Comparison of ENCODE assay signal across 31 mouse cellular contexts in genomic region chr5:137713454-137713853, GRCm38 (mm10).
"Had no signal": no experiment of that assay in that cellular context is flagged by ENCODE, and none has a peak within 500 bp of the region (broad histone marks: within the 10 kb centered on the region; RNA-seq: fewer than 3 reads in every experiment).

No protein-coding gene starts in this region.

- H3K4me3 ChIP-seq: left cerebral cortex, adult 2 months; limb, embryonic 10.5 days; limb, embryonic 12.5 days; limb, embryonic 13.5 days; limb, embryonic 15.5 days; liver, embryonic 12.5 days; liver, embryonic 13.5 days; liver, embryonic 15.5 days; lung, embryonic 15.5 days; megakaryocyte, embryonic 14.5 days; midbrain, embryonic 10.5 days; midbrain, embryonic 12.5 days; midbrain, embryonic 13.5 days; midbrain, embryonic 15.5 days; myocyte had no signal

- H3K9ac ChIP-seq: limb, embryonic 12.5 days; limb, embryonic 13.5 days; limb, embryonic 15.5 days; liver, embryonic 12.5 days; liver, embryonic 13.5 days; liver, embryonic 14.5 days; liver, embryonic 15.5 days; liver, postnatal 0 days; lung, embryonic 14.5 days; lung, embryonic 15.5 days; midbrain, embryonic 12.5 days; midbrain, embryonic 13.5 days; midbrain, embryonic 15.5 days had no signal

- H3K27ac ChIP-seq: left cerebral cortex, adult 2 months; limb, embryonic 10.5 days; limb, embryonic 12.5 days; limb, embryonic 13.5 days; limb, embryonic 15.5 days; liver, embryonic 12.5 days; liver, embryonic 13.5 days; liver, embryonic 14.5 days; liver, embryonic 15.5 days; lung, embryonic 15.5 days; macrophage; midbrain, embryonic 10.5 days; midbrain, embryonic 12.5 days; midbrain, embryonic 13.5 days; midbrain, embryonic 15.5 days had no signal

- DNase-seq: left cerebral cortex, postnatal 4 days; liver; liver, embryonic 13.5 days; liver, postnatal 0 days; lung, adult 18-20 months; lung, adult 2 months; lung, embryonic 14.5 days; lung, postnatal 10 days; lung, postnatal 14 days; lung, postnatal 36 days; lung, postnatal 4 days had no signal

- H3K4me1 ChIP-seq: limb, embryonic 10.5 days; limb, embryonic 12.5 days; limb, embryonic 13.5 days; limb, embryonic 15.5 days; lung, embryonic 15.5 days; midbrain, embryonic 10.5 days; midbrain, embryonic 12.5 days; midbrain, embryonic 13.5 days; midbrain, embryonic 15.5 days had no signal

- H3K36me3 ChIP-seq: limb, embryonic 10.5 days; limb, embryonic 12.5 days; limb, embryonic 13.5 days; limb, embryonic 15.5 days; liver, embryonic 12.5 days; liver, embryonic 13.5 days; liver, embryonic 15.5 days; lung, embryonic 15.5 days; midbrain, embryonic 10.5 days; midbrain, embryonic 12.5 days; midbrain, embryonic 13.5 days; midbrain, embryonic 15.5 days had no signal

- H3K9me3 ChIP-seq: limb, embryonic 10.5 days; limb, embryonic 12.5 days; limb, embryonic 13.5 days; limb, embryonic 15.5 days; liver, embryonic 12.5 days; liver, embryonic 13.5 days; liver, embryonic 15.5 days; lung, embryonic 15.5 days; megakaryocyte, embryonic 14.5 days; midbrain, embryonic 10.5 days; midbrain, embryonic 12.5 days; midbrain, embryonic 13.5 days; midbrain, embryonic 15.5 days had no signal

- H3K4me2 ChIP-seq: limb, embryonic 12.5 days; limb, embryonic 13.5 days; limb, embryonic 15.5 days; liver, embryonic 11.5 days; liver, embryonic 12.5 days; liver, embryonic 13.5 days; liver, embryonic 15.5 days; lung, embryonic 14.5 days; lung, embryonic 15.5 days; midbrain, embryonic 11.5 days; midbrain, embryonic 12.5 days; midbrain, embryonic 13.5 days; midbrain, embryonic 15.5 days had no signal

- ATAC-seq: liver, embryonic 12.5 days; liver, postnatal 0 days; lung, postnatal 0 days; midbrain, embryonic 13.5 days; midbrain, embryonic 15.5 days; midbrain, embryonic 16.5 days had no signal

- H3K27me3 ChIP-seq: limb, embryonic 13.5 days; limb, embryonic 15.5 days; lung, embryonic 15.5 days; megakaryocyte, embryonic 14.5 days; midbrain, embryonic 12.5 days; midbrain, embryonic 13.5 days; midbrain, embryonic 15.5 days had no signal
